Mouse (Mus musculus) liver, embryonic 14.5 days (tissue): Measurements from ENCODE around the gene Ajuba.

Source experiments
- CTCF ChIP-seq: IDR thresholded peaks from 2 replicates; pipeline ENCODE4 v1.5.1; 2016; ENCODE audit warnings: antibody characterized with exemption, low read depth, control low read depth
- EP300 ChIP-seq: IDR thresholded peaks from 2 replicates; pipeline ENCODE4 v1.6.1; 2016; ENCODE audit warnings: antibody characterized with exemption, low read depth

GRCm38 (mm10) chr14:54624976-54625375 is 47.6 kb upstream of the Ajuba start:
- TF ChIP-seq CTCF (no peak), EP300 (no peak)
